Mouse (Mus musculus): Measurements from ENCODE around the gene Selplg.
A peak's percentile ranks its signal among the peaks of the same experiment; 100 is the strongest.

The Selplg gene

DNA sequence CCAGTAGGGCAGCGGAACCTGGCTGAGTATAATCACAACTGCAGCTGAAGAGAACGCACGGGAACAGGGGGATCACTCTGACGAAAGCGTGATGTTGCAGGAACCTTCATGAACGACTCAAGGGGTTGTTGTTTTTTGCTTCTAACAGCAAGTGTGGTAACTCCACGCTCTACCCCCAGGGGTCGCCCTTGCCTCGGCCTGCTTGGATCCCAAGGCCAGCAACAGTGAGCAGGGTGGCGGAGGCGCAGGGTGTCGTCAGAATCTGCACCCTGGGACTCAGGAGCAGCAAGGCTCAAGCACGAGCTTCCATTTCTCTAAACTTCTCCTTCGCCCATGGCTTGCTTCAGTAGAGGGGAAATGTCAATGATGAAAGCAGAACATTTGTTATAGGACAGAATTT, 22.1 kb upstream of the Selplg start:
- DNase-seq (ENCODE audit: low read depth, low spot score) = peak; percentile 82

DNA sequence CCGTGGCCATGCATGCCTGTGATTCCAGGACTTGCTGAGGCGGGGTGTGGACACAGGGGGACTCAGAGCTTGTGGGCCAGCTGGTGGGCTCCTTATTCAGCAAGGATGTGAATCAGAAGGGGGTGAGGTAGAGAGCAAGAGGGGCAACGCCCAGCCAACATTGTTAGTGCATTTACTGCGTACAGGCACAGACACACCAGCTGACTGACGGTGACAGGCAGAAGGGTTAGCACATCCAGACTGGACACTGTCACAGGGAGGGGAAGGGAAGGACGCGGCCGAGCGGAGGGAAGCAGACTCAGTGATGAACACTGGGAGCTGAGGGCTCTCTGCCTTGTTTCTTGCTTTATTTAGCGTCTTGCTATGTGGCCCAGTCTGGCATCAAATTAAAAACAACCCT, 21.1 kb upstream of the Selplg start:
- DNase-seq (ENCODE audit: low read depth, low spot score) = no peak

DNA sequence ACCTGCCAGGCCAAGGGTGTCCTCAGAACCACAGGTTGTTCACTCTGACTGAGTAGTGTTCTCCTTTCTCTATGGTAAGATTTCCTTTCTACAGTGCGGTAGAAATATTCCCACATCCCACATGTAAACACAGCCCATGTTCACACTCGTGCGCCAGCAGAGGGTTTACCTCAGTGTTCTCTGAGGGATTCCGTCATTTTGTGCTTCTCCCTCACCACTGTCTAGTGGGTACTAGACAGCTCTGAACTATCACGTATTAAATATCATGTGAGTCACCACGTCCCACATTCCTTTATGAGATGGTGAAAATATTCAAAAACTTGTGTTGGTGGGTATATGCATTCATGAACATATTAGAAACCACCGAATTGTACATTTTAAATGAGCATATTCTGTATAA, 20.0 kb upstream of the Selplg start:
- no peak for DNase-seq (ENCODE audit: low read depth, low spot score)

DNA sequence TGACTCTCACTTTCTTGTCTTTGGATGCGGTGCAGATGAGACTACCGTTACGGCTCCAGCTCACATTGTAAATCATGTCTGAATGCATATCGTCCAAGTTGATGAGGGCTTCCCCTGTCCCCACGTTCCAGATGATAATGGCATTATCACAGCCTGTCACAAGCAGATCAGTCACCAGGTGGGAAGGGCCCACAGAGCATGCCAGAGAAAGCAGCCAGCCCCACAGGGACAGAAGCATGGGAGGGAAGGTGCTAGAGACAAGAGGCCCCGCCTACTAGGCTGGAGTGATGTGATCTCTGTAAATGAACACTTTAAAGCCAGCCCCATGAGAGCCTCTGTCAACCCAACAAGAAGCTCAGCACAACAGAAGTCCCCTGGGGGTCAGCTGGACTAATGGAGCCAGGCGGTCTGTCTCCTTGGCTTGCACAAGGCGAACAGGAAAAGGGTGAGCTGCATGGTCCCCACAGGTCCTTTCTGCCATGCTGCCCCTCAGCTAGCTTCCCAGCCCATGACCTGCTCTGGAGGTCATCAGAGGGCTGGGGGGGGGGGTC, 18.3 kb upstream of the Selplg start:
- no peak for DNase-seq (ENCODE audit: low read depth, low spot score)

DNA sequence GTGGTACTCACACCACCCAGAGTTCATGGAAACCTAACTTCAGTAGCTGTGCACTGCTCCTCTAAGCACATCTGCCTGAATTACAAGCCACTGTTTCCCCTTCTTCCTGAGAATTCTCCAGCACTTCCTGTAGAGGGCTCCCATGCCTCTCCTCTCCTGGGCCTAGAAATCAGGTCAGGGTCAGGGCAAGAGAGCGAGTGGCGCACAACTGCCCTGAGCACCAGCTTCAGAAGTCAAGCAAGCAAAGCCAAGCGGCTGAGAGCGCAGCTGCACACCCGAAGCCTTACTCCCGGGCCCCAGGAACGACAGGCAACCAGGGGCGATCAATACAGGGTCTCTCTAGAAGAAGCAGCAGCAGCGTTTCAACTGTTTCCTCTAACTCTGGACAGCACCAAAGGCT, 15.2 kb upstream of the Selplg start:
- no peak for DNase-seq (ENCODE audit: low read depth, low spot score)

DNA sequence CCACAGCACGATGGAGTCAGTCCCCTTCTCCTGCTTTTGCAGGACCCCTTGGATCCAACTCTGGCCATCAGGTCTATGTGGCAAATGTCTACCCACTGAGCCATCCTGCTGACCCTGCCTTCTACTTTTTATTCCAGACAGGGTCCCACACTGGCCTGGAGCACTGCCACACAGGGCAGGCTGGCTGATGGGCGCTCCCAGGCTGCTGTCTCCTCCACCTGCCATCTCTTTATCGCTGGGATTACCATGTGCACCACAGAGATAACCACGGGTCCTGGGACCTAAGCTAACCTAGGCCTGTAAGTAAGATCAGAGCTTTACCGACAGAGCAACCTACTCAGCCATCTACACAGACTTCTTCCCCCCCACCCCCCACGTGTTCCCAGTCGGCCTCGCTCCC, 14.2 kb upstream of the Selplg start:
- DNase-seq (ENCODE audit: low read depth, low spot score) = no peak

DNA sequence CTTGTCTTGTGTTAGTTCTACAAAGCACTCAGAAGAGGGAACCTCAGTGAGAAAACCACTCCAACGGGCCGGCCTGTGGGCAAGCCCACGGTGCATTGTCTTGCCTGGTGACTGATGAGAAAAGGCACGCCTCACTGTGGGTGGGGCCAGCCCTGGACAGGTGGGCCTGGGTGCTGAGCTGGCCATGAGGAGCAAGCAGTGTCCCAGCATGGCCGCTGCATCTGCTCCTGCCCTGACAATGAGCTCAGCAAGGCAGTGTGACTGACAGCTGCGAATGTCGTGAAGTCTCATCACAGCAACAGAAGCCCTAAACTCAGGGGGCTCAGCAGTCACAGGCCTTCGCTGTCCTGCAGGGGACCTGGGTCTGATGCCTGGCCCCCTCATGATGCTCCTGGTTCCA, 13.2 kb upstream of the Selplg start:
- no peak for DNase-seq (ENCODE audit: low read depth, low spot score)

DNA sequence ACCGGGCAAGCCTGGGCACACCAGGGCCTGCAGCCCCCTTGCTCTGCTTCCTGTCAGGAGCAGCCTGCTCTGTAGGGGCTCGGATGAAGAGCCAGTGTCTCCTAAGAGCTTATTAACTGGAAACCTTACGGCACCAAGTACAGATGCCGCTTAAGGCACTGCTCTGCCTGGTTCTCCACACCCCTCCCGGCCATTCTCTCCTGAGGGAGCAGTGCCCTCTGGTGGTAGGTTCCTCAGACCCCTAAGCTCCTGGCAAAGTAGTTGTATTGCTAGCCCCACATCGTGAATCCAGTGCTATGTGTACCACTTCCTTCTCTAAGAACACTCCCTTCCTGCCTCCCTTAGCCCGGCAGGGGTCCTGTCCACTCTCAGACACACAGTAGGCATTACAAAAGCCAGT, 12.3 kb upstream of the Selplg start:
- peak; percentile 88 for DNase-seq (ENCODE audit: low read depth, low spot score)

DNA sequence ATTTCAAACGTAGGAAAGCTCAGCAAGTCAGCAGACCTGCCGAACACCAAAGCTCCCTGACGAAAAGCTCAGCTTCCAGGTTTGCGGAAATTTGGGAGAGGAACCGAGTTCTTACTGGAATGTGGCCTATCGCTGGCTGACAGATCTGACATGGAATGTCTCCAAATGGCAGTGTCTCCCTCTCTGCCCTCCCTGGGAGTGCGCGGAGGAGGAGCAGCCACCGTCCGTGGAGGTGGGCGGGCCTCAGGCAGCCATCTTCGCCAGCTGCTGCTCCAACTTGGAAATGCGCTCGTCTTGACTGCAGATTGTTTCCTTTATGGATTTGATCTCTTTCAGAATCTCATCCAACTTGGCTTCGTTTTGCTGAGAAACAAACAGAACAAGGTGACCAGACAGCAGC, 11.7 kb upstream of the Selplg start:
- DNase-seq (ENCODE audit: low read depth, low spot score) = peak; percentile 73

DNA sequence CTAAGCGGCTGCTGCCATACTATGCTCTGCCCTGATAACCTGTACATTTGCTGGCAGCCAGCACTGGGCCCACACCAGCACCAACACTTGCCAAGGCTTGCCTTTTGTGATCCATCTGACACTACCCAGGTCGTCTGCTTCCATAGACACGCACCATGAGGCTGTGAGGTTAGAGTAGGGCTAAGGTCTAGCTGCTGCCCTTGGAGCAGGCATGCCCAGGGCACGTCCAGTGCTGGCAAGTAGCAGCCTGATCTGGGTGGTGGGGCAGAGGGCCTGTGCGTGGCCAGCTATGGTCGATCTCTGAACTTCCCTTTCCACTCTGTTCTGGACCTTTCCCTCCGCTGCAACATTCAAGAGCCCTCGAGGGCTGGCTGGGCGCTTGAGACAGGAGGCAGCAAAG, 10.5 kb upstream of the Selplg start:
- no peak for DNase-seq (ENCODE audit: low read depth, low spot score)

DNA sequence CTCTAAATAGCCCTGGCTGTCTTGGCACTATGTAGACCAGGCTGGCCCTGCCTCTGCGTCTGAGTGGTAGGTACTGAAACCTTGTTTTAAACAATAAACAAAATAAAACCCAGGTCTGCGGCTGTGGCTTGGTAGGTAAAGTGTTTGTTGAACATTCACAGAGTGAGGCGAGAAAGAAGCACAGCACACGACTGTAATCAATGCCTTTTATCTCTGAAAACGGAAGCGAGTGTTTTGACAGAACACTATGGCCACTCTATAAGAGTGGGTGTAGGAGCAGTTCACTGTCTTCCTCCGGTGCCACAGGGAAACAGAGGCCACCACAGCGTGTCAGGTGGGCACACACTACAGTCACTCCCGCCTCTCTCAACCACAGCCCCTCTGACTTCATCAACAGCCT, 9.8 kb upstream of the Selplg start:
- no peak for DNase-seq (ENCODE audit: low read depth, low spot score)

DNA sequence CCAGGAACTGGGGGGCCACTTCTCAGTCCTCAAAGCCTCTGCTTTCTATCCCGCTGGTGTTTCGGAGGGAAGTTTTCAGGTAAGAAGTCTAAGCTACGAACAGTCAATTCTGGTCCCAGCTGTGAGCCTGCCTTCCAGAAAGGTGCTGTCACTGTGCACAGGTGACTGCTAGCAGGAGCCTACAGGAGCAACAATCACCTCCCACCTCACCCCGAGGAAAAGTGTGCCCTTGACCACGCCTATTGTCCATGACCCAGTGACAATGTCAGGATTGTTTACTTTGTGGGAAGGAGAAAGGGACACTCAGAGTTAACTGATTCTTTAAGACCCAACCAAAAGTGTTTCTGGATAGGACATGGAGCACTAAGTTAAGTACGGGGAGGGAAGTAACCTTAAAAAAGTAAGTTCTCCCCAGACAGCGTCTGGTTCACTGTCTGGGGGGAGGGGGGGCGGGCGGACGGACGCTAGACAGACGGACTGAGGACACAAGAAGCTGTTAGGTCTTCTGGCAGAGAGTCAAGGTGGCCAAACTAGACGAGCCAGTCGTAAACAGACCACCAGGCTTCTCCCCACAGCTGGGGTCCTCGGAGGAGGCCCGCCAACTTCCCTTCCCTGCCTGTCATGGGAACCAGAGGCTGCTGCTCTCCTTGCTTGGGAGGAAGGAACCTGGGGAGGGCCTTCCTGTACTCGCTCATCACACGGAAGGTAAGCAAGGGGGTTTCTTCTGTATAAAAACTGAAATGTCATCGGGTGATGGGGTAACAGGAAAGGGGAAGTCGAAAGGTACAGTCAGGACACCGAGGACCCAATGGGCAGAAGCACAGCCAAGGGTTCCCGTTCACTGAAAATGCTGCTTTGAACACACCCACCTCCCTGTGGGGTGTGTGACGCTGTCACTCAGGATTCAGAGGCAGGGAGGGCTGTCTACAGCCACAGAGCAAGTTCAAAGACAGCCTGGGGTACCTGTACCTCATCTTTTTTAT, 9.1 kb upstream of the Selplg start:
- no peak for DNase-seq (ENCODE audit: low read depth, low spot score)

DNA sequence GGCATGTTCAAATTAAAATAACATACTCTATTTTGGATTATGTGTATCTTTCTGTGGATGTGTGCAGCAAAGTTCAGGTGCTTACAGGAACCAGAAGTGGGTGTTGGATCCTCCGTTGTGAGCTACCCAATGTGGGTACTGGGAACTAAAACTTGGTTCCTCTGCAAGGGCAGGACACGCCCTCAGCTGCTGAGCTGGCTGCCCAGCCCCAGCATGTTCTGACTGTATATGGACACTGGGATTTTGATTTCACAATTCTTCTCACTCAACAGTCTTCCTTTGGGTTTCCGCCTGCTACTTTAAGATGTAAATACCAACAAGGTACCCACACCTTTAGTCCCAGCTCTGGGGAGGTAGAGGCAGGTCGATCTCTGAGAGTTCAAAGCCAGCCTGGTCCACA, 8.0 kb upstream of the Selplg start:
- DNase-seq (ENCODE audit: low read depth, low spot score) = no peak

DNA sequence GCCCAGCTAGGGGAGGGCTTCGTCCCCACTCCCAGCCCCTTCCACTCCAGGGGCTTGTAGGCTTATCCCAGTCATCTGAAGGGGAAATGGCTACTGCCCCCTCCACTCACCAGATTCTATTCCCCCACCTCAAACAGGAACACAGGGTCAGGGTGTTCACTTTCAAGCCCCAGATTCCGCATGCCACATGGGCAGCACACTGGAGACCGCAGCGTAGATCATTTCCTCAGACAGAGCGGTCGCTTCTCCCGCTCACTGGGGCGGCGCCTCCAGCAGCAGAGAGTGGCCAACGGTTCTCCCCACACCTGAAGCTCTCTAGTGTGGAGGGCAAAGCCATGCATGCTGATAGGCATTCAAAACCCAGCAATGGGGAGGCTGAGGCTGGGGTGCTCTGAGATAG, 4.5 kb upstream of the Selplg start:
- DNase-seq (ENCODE audit: low read depth, low spot score) = no peak

DNA sequence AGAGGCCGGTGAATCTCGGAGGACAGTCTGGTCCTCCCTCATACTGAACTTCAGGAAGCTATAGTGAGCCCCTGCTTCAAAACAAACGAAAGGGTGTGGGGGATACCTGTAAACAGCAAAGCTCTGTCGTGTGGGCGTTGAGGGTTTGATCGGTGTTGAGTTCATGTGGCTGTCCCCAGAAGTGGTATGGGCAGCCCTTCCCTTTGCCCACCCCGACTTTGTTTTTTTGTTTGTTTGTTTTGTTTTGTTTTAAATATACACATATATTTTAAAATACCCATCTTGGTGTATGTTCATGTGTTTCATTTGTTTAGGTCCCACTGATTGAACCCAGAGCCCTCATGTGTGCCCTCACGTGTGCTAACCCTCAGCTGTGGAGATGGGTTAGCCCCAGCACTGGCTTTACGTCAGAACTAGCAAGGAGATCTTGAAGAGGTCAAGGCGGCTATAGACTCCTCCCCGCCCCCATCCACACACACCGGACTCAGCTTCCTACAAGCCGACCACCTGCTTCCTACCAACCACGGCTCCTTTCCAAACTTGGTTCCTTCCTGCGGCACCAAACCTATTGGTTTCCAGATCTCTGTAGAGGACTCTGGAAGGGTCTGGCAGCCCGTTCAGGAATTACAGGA, 988 bp upstream of the Selplg start:
- DNase-seq (ENCODE audit: low read depth, low spot score) = no peak

DNA sequence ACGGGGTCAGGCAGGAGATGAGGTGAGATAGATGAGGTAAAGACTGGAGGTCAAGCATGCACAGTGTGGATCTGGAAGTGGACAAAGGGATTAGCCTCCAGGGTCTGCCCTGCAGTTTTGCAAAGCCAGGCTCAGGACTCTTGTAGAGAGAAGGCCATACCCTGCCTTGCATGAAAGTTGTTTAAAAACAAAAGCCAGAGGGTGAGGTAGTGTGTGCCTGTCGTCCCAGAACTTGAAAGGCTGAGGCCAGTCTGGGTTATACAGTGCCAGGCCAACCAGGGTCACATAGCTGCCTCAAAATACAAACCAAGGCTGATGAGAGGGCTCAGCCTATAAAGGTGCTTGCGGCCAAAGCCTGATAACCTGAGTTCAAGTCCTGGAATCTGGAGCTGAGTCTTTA, 703 bp downstream of the Selplg start:
- DNase-seq (ENCODE audit: low read depth, low spot score) = no peak

DNA sequence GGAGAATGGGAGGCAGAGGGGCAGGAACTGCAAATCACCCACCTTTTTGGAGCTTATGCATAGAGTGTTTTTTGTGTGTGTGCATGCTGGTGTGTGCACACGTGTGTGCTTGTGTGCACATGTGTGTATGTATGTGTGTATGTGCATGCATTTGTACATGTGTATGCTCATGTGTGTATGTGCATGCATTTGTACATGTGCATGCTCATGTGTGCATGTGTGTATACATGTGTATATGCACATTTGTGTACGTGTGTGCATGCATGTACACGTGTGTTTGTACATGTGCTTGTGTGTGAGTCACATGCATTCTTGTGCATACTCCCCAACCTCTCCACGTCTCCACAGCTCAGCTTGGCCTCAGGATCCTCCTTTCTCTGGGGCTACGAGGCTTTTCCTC, 1.6 kb downstream of the Selplg start:
- no peak for DNase-seq (ENCODE audit: low read depth, low spot score)

DNA sequence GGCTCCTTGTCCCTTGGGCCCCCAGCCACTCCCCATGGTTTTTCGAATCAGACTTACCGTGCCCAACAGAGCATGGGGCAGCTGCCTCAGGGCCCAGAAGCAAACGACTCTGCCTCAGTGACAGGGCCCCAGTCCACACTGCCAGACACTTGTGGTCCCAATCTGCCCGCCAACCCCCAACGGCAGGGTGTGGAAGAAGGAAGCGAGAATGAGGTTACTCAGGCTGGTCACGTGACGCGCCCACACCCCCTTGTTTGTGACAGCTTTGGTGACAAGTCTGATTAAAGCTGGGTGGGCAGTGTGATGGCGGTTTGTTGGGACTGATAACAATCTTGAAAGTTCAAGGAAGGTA, 2.2 kb downstream of the Selplg start:
- no peak for DNase-seq (ENCODE audit: low read depth, low spot score)

DNA sequence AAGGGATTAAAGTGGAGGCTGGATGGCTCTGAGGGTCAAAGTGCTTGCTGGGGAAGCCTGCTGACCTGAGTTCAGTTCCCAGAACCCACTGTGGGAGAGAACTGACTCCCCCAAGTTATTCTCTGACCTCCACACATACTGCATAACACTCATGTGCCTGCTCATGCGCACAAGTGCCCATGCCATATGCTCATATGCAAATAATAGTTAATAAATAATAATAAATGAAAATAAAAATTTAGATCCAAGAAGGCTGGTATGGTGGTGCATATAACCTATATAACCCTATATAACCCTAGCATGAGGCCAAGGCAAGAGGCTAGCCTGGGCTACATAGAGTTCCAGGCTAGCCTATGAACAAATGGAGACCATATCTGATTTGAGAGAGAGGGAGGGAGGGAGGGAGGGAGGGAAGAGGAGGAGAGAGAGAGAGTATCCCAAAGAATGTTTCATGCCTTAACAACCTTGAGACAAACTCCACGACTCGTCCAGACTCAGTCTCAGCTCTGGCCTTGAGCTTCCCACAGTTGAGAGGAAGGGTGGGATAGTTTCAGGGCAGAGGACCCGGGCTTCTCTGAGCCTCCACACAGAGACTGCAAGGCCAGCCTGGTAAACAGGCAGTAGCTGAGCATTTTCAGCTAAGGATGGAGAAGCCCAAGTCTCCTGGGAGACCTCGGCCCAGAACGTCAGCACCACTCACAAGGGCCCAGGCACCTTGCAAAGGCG, 2.7 kb downstream of the Selplg start:
- no peak for DNase-seq (ENCODE audit: low read depth, low spot score)

DNA sequence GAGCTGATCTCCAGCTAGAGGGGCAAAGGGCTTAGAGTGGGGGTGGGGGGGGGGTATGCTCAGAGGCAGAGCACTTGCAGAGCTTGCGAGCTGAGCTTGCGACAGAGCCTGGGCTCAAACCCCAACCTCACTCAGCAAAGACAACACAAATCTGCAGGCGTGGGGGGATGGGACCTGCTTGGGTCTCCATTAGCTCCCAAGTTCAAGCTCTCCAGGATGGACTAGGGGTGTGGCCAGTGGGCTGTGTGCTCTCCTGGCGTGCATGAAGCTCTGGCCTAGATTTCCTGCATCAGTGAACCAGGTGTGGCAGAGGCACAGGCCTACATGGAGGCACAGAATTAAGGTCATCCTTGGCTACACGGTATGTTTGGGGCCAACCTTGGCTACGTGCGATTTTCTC, 4.0 kb downstream of the Selplg start:
- DNase-seq (ENCODE audit: low read depth, low spot score) = no peak

DNA sequence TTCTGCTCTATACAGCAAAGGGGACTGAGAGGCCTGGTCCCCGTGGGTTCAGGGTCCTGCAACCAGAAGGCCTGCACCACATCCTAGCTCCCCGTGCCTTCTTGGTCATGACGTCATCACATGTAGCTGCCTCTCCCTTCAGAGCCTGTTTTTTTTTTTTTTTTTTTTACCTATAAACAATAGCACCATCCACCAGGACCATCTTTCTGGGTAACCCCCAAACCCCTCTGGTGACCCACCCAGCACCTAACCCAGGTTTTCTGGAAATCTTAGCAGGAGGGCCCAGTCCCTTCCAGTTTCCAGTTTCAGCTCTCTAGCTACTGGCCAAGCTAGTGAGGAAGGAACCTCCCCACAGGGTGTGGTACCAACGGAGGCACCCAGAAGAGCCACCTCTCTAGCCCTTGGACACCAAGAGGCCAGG, 4.4 kb downstream of the Selplg start:
- no peak for DNase-seq (ENCODE audit: low read depth, low spot score)

DNA sequence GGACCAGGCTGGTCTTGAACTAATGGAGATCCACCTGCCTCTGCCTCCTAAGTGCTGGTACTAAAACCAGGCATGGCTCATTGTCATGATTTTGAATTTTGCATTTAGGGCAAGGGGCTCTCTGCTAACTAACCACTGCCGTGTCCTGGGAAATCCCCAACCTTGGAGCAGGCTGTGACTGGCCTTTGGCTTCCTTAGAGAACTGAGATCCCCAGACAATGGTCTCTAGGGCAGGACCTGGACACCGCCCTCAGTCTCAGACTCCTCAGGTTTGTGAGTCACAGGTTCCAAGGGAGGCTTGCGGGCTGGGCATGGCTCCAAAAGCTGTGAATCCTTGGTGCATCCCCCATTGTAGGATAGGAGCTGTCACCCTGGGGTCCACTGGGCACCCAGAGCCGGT, 5.8 kb downstream of the Selplg start:
- DNase-seq (ENCODE audit: low read depth, low spot score) = no peak

Data from R1 (cell line).